Mouse (Mus musculus) CD4-positive helper T cell, adult 2 months (primary cell): ENCODE measurements around the gene Col4a2.

ENCODE experiments used
- DNase-seq: peaks from one replicate; pipeline ENCODE4 v3.0.0-alpha.2; 2012; ENCODE audit warnings: low read depth, missing footprints, low spot score

Col4a2 gene

GRCm38 (mm10) chr8:11323681-11324080 is 11.1 kb downstream of the Col4a2 start:
- DNase-seq = no peak

GRCm38 (mm10) chr8:11324801-11325395 is 12.3 kb downstream of the Col4a2 start:
- DNase-seq = no peak

DNA sequence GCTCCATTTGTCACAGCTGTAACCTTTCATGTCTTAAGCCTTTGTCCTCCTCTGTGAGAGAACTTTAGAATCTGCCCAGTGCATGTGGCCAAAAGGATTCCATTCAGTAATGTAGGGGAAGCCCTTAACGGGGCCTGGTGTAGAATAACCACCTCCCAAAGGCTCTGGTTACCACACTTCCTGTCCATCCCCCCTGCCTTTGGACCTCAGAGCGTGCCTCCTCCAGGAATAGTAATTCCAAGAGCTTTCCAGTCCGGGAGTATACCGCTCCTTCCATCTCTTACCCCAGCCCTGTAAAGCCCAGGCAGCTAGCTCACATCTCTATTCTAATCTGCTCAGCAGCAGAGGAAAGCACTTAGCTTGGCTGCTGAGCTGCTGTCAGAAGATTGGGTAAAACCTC is 14.7 kb downstream of the Col4a2 start:
- DNase-seq = no peak

DNA sequence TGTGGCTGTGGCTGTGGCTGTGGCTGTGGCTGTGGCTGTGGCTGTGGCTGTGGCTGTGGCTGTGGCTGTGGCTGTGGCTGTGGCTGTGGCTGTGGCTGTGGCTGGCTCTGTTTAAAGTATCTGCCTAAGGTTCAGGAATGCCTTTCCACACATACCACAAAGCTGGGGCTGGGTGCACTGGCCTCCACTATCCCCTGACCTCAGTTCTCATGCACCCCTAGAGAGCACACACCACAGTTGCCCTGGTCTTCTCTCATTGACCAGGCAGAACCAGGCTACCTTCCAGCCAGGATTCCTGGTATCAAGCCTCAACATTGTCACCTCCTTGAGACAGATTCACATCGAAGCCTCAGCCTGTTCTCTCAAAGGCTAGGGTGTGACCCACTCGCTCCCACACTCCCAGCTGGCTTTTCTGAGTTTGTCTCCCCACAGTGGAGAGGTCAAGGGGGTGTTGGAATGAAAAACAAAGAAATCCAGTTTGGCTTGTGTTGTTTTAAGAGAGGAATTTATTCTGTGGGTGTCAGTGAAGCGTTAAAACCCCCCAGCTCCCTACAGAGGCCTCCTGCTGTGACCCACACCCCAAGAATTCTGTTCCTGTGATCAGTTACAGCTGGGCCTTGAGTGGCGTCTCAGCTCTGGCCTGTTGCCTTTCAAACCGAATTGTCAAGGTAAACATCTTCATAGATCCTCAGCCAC is 15.3 kb downstream of the Col4a2 start:
- no peak for DNase-seq

DNA sequence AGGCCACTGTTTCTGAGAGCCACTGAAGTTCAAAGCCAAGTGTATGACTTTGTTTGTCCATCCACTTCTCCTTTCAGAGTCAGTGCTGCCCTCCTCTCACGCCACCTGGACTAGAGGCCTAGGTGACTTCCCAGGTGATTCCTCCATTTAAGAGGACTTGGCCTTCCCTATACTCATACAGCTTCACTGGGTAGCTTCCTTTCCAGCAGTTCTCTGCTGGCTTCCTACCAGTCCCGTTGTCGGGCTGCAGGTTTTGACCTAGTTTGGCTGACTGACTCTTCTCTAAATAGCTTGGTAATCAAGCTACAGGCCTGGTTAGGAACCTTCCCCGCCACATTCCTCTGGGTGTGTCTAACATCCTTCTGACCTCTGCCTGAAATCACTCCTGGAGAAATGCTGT is 19.0 kb downstream of the Col4a2 start:
- DNase-seq = no peak

DNA sequence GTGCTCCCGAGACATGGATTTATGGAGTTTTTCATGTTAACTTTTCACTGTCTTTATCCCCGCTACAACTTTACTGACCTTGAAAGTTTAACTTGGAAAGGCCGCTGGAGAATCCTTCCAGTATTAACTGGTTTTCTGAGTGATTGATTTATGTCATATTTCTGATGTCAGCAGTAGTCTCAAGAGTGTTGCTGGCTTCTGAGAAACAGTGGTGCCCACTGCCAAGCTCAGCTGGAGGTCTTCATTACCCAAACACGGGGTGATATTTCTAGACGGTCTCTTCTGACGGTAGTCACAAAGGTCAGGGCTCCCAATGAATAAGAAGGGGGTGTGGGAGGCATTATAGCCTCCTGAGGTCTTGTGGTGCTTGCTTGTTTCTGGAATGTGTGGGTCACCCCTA is 21.1 kb downstream of the Col4a2 start:
- no peak for DNase-seq

GRCm38 (mm10) chr8:11334493-11334892 is 21.9 kb downstream of the Col4a2 start:
- DNase-seq = no peak

GRCm38 (mm10) chr8:11335238-11335637 is 22.6 kb downstream of the Col4a2 start:
- DNase-seq = no peak

- no peak for DNase-seq
Measured at GRCm38 (mm10) chr8:11336346-11336745, 23.7 kb downstream of the Col4a2 start.

DNA sequence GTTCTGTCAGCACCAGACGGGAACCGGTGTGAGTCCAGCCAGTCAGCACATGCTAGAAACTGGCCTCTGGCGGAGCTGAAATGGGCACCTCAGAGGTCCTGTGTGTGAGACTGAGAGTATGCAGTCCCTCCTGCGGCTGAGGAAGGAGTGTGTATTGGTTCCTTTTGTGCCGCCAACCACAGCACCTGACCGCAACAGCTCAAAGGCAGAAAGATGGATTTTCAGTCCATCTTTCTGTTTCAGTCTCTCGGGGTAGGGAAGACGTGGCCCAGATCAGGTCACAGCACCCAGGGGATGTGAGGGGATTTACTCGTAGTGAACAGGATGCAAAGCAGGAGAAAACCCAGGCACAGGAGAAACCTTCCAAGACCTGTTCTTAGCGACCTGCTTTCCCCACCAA is 25.0 kb downstream of the Col4a2 start:
- DNase-seq = no peak

DNA sequence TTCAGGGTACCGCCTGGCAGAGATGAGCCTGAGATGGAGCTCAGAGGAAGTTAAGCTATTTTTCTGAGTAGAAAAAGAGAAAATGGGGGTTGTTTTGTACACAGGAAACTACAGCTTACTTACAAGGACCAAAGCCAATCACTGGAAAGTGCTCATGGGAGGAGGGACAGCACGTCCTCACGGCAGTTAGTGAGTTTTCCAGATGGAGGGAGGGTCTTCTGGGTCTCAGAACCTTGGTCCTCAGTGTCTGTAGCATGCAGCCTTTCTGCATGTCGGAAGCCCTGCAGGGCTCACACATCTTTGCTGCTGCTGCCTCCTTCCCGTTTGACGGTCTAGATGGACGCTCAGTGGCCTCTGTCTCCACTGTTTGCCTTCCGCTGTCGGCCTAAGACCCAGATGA is 25.9 kb downstream of the Col4a2 start:
- no peak for DNase-seq

- DNase-seq = no peak
Measured at GRCm38 (mm10) chr8:11340310-11341110, 27.9 kb downstream of the Col4a2 start.

DNA sequence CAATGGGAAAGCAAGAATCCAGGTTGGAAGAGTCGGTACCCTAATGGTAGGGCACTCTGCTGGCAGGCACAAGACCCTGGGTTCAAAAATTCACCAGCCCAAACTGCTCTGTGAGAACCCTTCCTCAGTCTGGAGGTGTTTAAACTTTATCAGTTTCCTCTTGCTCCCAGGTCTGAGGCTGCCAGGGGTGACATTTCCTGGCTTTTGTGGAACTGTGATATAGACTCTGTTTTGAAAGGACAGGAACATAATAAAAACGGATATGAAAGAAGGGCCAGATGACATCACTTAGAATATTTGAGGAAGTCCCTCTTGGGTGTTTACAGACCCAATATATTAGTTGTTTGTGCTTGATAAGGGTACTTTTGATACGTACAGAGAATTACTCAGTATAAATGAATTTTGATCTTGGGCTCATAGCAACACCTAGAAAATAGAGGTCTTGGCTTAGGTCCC is 28.5 kb downstream of the Col4a2 start:
- no peak for DNase-seq

- DNase-seq = no peak
Measured at GRCm38 (mm10) chr8:11344459-11344858, 31.9 kb downstream of the Col4a2 start.

DNA sequence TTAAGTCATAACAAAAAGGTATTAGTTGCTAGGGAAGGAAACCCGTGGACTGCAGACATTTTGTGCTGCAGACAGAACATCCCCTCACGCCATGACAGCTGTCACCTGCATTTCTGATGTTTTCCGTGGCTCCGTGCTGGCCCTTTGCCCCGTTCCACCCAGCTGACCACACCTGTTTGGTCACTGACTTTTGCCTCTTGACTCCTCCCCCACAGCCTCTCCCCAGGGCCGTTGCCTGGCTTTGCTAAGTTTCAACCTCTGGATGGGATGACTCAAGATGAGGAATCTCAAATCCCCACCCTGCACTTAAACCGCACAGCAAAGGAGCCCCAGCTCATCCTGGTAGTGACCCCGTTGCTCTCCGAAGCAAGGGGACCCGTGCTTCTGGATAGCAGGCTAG is 33.6 kb downstream of the Col4a2 start:
- DNase-seq = no peak

DNA sequence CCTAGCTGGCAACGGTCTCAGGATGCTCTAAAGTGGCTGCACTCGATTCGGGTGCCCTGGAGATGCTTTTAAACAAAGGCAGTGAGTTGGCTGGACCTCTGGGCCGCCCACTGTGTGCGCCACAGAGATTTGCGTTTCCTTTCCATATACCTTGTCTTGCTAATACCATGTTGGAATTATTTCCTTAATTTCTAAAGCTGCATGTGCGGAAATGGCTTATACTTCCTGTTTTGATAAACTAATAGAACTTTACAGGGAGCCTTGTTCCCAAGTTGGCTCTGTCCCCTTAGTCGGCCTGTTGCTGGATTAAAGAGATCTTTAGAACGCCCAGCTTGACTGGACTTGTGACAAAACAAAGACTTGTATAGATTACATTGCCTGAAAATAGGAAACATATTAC is 35.1 kb downstream of the Col4a2 start:
- no peak for DNase-seq

DNA sequence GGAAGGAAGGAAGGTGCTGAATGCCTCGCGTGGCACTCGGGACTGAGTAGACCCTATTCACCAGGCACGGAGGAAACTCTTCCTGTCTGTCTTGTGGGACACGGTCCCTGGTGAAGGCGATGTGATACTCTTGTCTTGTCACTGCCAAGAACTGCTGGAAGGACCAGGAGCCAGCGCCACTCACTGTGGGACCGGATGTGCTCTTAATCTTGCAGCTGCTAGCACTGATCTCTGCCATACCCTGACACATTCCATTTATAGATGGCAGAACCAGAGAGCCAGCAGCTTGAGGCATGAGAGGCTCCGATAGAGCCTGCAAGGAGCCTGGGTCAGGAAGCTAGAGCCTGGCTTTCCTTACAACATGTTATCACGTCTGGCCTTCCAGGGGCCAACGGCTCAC is 36.0 kb downstream of the Col4a2 start:
- no peak for DNase-seq

DNA sequence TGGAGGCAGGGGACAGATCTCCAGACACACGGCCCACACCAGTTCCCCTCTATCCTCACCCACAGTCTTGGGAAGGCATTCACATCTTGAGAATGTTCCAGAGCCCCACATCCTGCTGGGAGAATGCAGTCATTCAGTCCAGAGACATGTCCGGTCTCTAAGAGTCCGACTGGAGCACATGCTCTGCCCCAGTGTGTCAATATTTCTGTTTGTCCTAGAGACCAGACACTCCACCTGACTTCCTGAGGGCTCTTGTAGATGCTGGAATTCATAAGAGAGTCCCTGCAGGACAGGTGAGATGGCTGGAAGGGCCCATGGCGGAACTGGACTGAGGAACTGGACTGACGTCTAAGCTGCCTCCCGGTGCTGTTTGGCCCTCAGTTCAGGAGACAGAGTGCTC is 38.8 kb downstream of the Col4a2 start:
- no peak for DNase-seq

- no peak for DNase-seq
Measured at GRCm38 (mm10) chr8:11352514-11352913, 39.9 kb downstream of the Col4a2 start.

- no peak for DNase-seq
Measured at GRCm38 (mm10) chr8:11354800-11355451, 42.3 kb downstream of the Col4a2 start.

- DNase-seq = no peak
Measured at GRCm38 (mm10) chr8:11355900-11356299, 43.3 kb downstream of the Col4a2 start.

DNA sequence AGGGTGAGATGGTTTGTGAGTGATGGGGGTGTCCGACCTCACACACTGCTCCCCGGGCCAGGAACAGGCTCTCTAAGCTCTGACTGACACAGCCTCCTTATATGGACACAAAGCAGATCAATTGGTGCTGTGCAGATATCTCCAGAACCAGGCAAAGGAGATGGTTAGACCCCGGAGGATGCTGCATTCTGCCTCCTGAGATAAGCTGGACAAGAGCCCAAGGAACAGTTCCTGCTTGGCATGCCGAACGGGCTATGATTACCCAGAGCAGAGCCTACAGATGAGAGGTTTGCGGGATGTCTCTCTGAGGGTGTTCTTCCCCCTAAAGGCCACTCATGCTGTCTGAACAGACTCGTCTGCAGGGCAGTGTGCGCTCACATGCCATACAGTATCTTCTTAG is 44.2 kb downstream of the Col4a2 start:
- DNase-seq = no peak
